Mouse (Mus musculus): ENCODE data around the gene Dusp3. TPM values are rescaled to one million over a fixed set of nuclear protein-coding genes. Genes with fewer than 3 reads are reported as not detected.
A peak's percentile ranks its signal among the peaks of the same experiment; 100 is the strongest.
"Not testable (repeated sequence)": the region's sequence is repeated elsewhere in the genome, so short reads cannot be mapped to it uniquely, and the experiment has no call there.

Gene Dusp3
- total RNA-seq, 2 experiments from 2014 or later = 93.3 to 96.3 TPM

GRCm38 (mm10) chr11:102011510-102011909, 24.7 kb upstream of the Dusp3 start:
- DNase-seq = no peak

GRCm38 (mm10) chr11:102010140-102010539, 23.3 kb upstream of the Dusp3 start:
- no peak for DNase-seq

GRCm38 (mm10) chr11:102008954-102009637, 22.3 kb upstream of the Dusp3 start:
- DNase-seq = no peak

- DNase-seq = no peak
These were observed 21.6 kb upstream of the Dusp3 start for GRCm38 (mm10) chr11:102008372-102008771.

- DNase-seq = no peak
These were observed 19.9 kb upstream of the Dusp3 start for GRCm38 (mm10) chr11:102006688-102007087.

GRCm38 (mm10) chr11:102006271-102006670, 19.5 kb upstream of the Dusp3 start:
- DNase-seq = no peak

GRCm38 (mm10) chr11:102004251-102004650, 17.4 kb upstream of the Dusp3 start:
- no peak for DNase-seq

GRCm38 (mm10) chr11:101999466-101999865, 12.7 kb upstream of the Dusp3 start:
- DNase-seq = no peak

- DNase-seq = no peak
These were observed 11.4 kb upstream of the Dusp3 start for GRCm38 (mm10) chr11:101998258-101998657.

- DNase-seq = no peak
These were observed 9.1 kb upstream of the Dusp3 start for GRCm38 (mm10) chr11:101995938-101996337.

GRCm38 (mm10) chr11:101994100-101994499, 7.3 kb upstream of the Dusp3 start:
- no peak for DNase-seq

GRCm38 (mm10) chr11:101992411-101992810, 5.6 kb upstream of the Dusp3 start:
- no peak for DNase-seq

GRCm38 (mm10) chr11:101991813-101992212, 5.0 kb upstream of the Dusp3 start:
- DNase-seq = no peak

- no peak for DNase-seq
These were observed 3.4 kb upstream of the Dusp3 start for GRCm38 (mm10) chr11:101990244-101990643.

- DNase-seq = peak; percentile 90
These were observed 823 bp downstream of the Dusp3 start for GRCm38 (mm10) chr11:101985990-101986389.

- DNase-seq = not testable (repeated sequence)
These were observed 1.4 kb downstream of the Dusp3 start for GRCm38 (mm10) chr11:101985450-101985849.

GRCm38 (mm10) chr11:101984054-101985025, 2.5 kb downstream of the Dusp3 start, which contains the start of gene Cfap97d1:
Gene Cfap97d1 (plus strand): TSS chr11:101984279.
- peak; percentile 94 for DNase-seq

GRCm38 (mm10) chr11:101983431-101983921, 3.3 kb downstream of the Dusp3 start:
- DNase-seq = no peak

GRCm38 (mm10) chr11:101982981-101983411, 3.8 kb downstream of the Dusp3 start:
- DNase-seq = no peak

GRCm38 (mm10) chr11:101981850-101982249, 5.0 kb downstream of the Dusp3 start:
- peak; percentile 34 for DNase-seq

GRCm38 (mm10) chr11:101980603-101981157, 6.1 kb downstream of the Dusp3 start:
- no peak for DNase-seq

- DNase-seq = no peak
These were observed 7.7 kb downstream of the Dusp3 start for GRCm38 (mm10) chr11:101979140-101979539.

- DNase-seq = no peak
These were observed 9.9 kb downstream of the Dusp3 start for GRCm38 (mm10) chr11:101976949-101977348.

Measured in adrenal gland, postnatal 10 days (tissue).